ENCODE assay signal across 27 mouse cellular contexts in the genomic region with DNA sequence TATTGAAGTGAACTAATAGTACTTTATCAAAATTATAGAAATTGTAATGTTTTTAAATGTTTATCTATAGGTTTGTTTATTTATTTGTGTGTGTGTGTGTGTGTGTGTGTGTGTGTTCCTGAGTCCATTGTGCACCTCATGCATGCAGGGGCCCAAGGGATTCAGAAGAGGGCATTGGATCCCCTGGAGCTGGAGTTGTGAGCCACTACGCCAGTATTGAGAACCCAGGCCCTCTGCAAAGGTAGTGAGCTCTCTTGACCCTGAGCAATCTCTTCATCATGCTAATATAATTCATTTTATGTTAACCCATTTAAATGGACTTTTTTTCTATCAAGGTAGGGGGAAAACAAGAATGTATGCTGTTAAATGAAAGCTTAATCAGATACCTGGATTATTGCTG.
DNase-seq lines count a peak whose midpoint lies in the region; ATAC-seq and TF ChIP-seq lines count a peak whose summit lies in the region.
"Had no signal": no experiment of that assay in that cellular context is flagged by ENCODE, and none has a peak within 500 bp of the region (broad histone marks: within the 10 kb centered on the region; RNA-seq: fewer than 3 reads in every experiment).

No protein-coding gene starts in this region.

- no peaks in the 10 kb centered on the region for H3K36me3 ChIP-seq in forebrain, embryonic 11.5 days (ENCODE audit: control insufficient read depth, insufficient read depth, low read length)
- no peaks in the 10 kb centered on the region for H3K36me3 ChIP-seq in forebrain, postnatal 0 days (ENCODE audit: insufficient read depth)
- no peaks in the 10 kb centered on the region for H3K36me3 ChIP-seq in midbrain, embryonic 11.5 days (ENCODE audit: control insufficient read depth, insufficient read depth, low read length)
- H3K36me3 ChIP-seq in midbrain, embryonic 10.5 days = no peaks in the 10 kb centered on the region
- no peaks in the 10 kb centered on the region for H3K36me3 ChIP-seq in forebrain, embryonic 13.5 days (ENCODE audit: poor library complexity, severe bottlenecking)
- H3K36me3 ChIP-seq in forebrain, embryonic 15.5 days = no peaks in the 10 kb centered on the region
- H3K36me3 ChIP-seq: embryonic facial prominence, embryonic 13.5 days; embryonic facial prominence, embryonic 15.5 days; G1E had no signal

- H3K27ac ChIP-seq in forebrain, embryonic 11.5 days (ENCODE audit: low read depth, low read length) = no peak overlapping the region
- no peak overlapping the region for H3K27ac ChIP-seq in forebrain, postnatal 0 days (ENCODE audit: low read depth, low read length)
- H3K27ac ChIP-seq in midbrain, embryonic 11.5 days (ENCODE audit: low read depth, low read length) = no peak overlapping the region
- H3K27ac ChIP-seq in midbrain, embryonic 10.5 days (replicated peaks) = no peak overlapping the region
- H3K27ac ChIP-seq in forebrain, embryonic 13.5 days = no peak overlapping the region
- no peak overlapping the region for H3K27ac ChIP-seq in forebrain, embryonic 15.5 days (replicated peaks)
- H3K27ac ChIP-seq: embryonic facial prominence, embryonic 13.5 days; embryonic facial prominence, embryonic 15.5 days had no signal

- H3K9me3 ChIP-seq in forebrain, embryonic 11.5 days (ENCODE audit: control insufficient read depth, low read length) = no peaks in the 10 kb centered on the region
- H3K9me3 ChIP-seq in forebrain, postnatal 0 days (ENCODE audit: low read length) = no peaks in the 10 kb centered on the region
- H3K9me3 ChIP-seq in midbrain, embryonic 11.5 days (ENCODE audit: control insufficient read depth, low read length) = no peaks in the 10 kb centered on the region
- H3K9me3 ChIP-seq in midbrain, embryonic 10.5 days (replicated peaks) = no peaks in the 10 kb centered on the region
- no peaks in the 10 kb centered on the region for H3K9me3 ChIP-seq in forebrain, embryonic 13.5 days (replicated peaks)
- H3K9me3 ChIP-seq in forebrain, embryonic 15.5 days = no peaks in the 10 kb centered on the region
- H3K9me3 ChIP-seq: embryonic facial prominence, embryonic 13.5 days; embryonic facial prominence, embryonic 15.5 days; G1E had no signal

- no peak overlapping the region for H3K9ac ChIP-seq in forebrain, embryonic 11.5 days (ENCODE audit: low read length)
- no peak overlapping the region for H3K9ac ChIP-seq in forebrain, postnatal 0 days
- H3K9ac ChIP-seq in midbrain, embryonic 11.5 days (ENCODE audit: low read length) = no peak overlapping the region
- H3K9ac ChIP-seq in forebrain, embryonic 13.5 days = no peak overlapping the region
- no peak overlapping the region for H3K9ac ChIP-seq in forebrain, embryonic 15.5 days (replicated peaks)
- H3K9ac ChIP-seq: embryonic facial prominence, embryonic 13.5 days; embryonic facial prominence, embryonic 15.5 days had no signal

- no peak overlapping the region for H3K4me3 ChIP-seq in forebrain, embryonic 11.5 days (ENCODE audit: low read depth, low read length)
- H3K4me3 ChIP-seq in forebrain, postnatal 0 days (ENCODE audit: low read depth, low read length) = no peak overlapping the region
- no peak overlapping the region for H3K4me3 ChIP-seq in midbrain, embryonic 11.5 days (ENCODE audit: low read depth, low read length)
- no peak overlapping the region for H3K4me3 ChIP-seq in midbrain, embryonic 10.5 days
- no peak overlapping the region for H3K4me3 ChIP-seq in forebrain, embryonic 13.5 days
- H3K4me3 ChIP-seq in forebrain, embryonic 15.5 days = no peak overlapping the region
- H3K4me3 ChIP-seq: embryonic facial prominence, embryonic 13.5 days; embryonic facial prominence, embryonic 15.5 days; erythroblast, embryonic 14.5 days had no signal

- H3K4me1 ChIP-seq in forebrain, embryonic 11.5 days (replicated peaks; ENCODE audit: control insufficient read depth, insufficient read depth, low read length) = no peaks in the 10 kb centered on the region
- no peaks in the 10 kb centered on the region for H3K4me1 ChIP-seq in forebrain, postnatal 0 days (ENCODE audit: insufficient read depth)
- no peaks in the 10 kb centered on the region for H3K4me1 ChIP-seq in midbrain, embryonic 11.5 days (ENCODE audit: control insufficient read depth, insufficient read depth, low read length)
- no peaks in the 10 kb centered on the region for H3K4me1 ChIP-seq in midbrain, embryonic 10.5 days
- H3K4me1 ChIP-seq in forebrain, embryonic 13.5 days = peaks cover 16% of the 10 kb centered on the region
- H3K4me1 ChIP-seq in forebrain, embryonic 15.5 days = no peaks in the 10 kb centered on the region; the same call in 1 of the 2 replicates
- H3K4me1 ChIP-seq: embryonic facial prominence, embryonic 13.5 days; embryonic facial prominence, embryonic 15.5 days had no signal

- TF ChIP-seq CTCF in forebrain, postnatal 0 days (IDR thresholded peaks at IDR 0.05; ENCODE audit: low read depth) = no peak

- no peaks in the 10 kb centered on the region for H3K27me3 ChIP-seq in forebrain, embryonic 11.5 days (ENCODE audit: control insufficient read depth, insufficient read depth, low read length)
- H3K27me3 ChIP-seq in forebrain, postnatal 0 days (ENCODE audit: insufficient read depth, low read length) = no peaks in the 10 kb centered on the region
- H3K27me3 ChIP-seq in midbrain, embryonic 11.5 days (ENCODE audit: control insufficient read depth, insufficient read depth, low read length) = no peaks in the 10 kb centered on the region
- no peaks in the 10 kb centered on the region for H3K27me3 ChIP-seq in midbrain, embryonic 10.5 days (ENCODE audit: low read depth, poor library complexity, severe bottlenecking)
- H3K27me3 ChIP-seq in forebrain, embryonic 13.5 days = no peaks in the 10 kb centered on the region
- H3K27me3 ChIP-seq in forebrain, embryonic 15.5 days = no peaks in the 10 kb centered on the region
- H3K27me3 ChIP-seq: CH12.LX; embryonic facial prominence, embryonic 13.5 days; embryonic facial prominence, embryonic 15.5 days; Patski had no signal

- DNase-seq in forebrain, embryonic 11.5 days (ENCODE audit: low spot score) = no peak
- no peak for DNase-seq in forebrain, postnatal 0 days
- DNase-seq in midbrain, embryonic 11.5 days (ENCODE audit: low spot score, missing footprints) = peak; percentile 44
- DNase-seq in midbrain, embryonic 10.5 days (ENCODE audit: low spot score) = no peak
- DNase-seq in adrenal gland, adult 18-20 months (ENCODE audit: low spot score in 2 of 2) = no peak
- DNase-seq: adrenal gland, adult 2 months; adrenal gland, postnatal 10 days; adrenal gland, postnatal 25 days; B cell, adult 2 months; cerebellum, adult 11 months; cerebellum, adult 18-20 months; cerebellum, adult 8-10 months; cerebellum, adult 9-11 months; cerebellum, postnatal 14 days; cerebellum, postnatal 36 days; embryo, embryonic 11 days had no signal

- no peak overlapping the region for H3K4me2 ChIP-seq in forebrain, embryonic 11.5 days (ENCODE audit: low read depth, low read length, severe bottlenecking)
- no peak overlapping the region for H3K4me2 ChIP-seq in forebrain, postnatal 0 days (ENCODE audit: low read depth)
- H3K4me2 ChIP-seq in midbrain, embryonic 11.5 days = no peak overlapping the region
- no peak overlapping the region for H3K4me2 ChIP-seq in forebrain, embryonic 13.5 days
- no peak overlapping the region for H3K4me2 ChIP-seq in forebrain, embryonic 15.5 days (replicated peaks)
- H3K4me2 ChIP-seq: embryonic facial prominence, embryonic 13.5 days; embryonic facial prominence, embryonic 15.5 days had no signal

- WGBS in forebrain, embryonic 11.5 days = 43% methylated on average over 1 of the region's 1 CpGs
- 56% methylated on average over 1 of the region's 1 CpGs for WGBS in forebrain, postnatal 0 days
- 77% methylated on average over 1 of the region's 1 CpGs for WGBS in midbrain, embryonic 11.5 days
- WGBS in midbrain, embryonic 10.5 days = 73% methylated on average over 1 of the region's 1 CpGs
- WGBS in forebrain, embryonic 13.5 days = 46% methylated on average over 1 of the region's 1 CpGs
- 47% methylated on average over 1 of the region's 1 CpGs for WGBS in forebrain, embryonic 15.5 days

- ATAC-seq in forebrain, embryonic 11.5 days (replicated peaks; ENCODE audit: low FRiP score) = peak; percentile 71
- no peak for ATAC-seq in forebrain, postnatal 0 days
- ATAC-seq in midbrain, embryonic 11.5 days (ENCODE audit: low FRiP score) = no peak
- ATAC-seq in forebrain, embryonic 13.5 days = peak; percentile 61; the same call in 1 of the 2 replicates
- ATAC-seq in forebrain, embryonic 15.5 days (replicated peaks) = peak; percentile 60; the same call in 1 of the 2 replicates
- no peak for ATAC-seq in granulocyte monocyte progenitor cell, adult 5-6 weeks (replicated peaks; ENCODE audit: poor library complexity, severe bottlenecking)
- ATAC-seq: activated CD4-positive, CD25-positive, alpha-beta regulatory T cell, adult 4 months; CD4-positive, CD25-positive, alpha-beta regulatory T cell, adult 4 months; Patski had no signal

Comparison
In these comparisons a context has a peak if more than half of its experiments do, and no peak if none do; other contexts are left out.
1. ATAC-seq: peak in forebrain, embryonic 11.5 days (single experiment), forebrain, embryonic 13.5 days (single experiment) and forebrain, embryonic 15.5 days (single experiment); none in forebrain, postnatal 0 days (single experiment), midbrain, embryonic 11.5 days (single experiment) and granulocyte monocyte progenitor cell, adult 5-6 weeks (single experiment).